Mouse (Mus musculus): ENCODE measurements at regions not wholly inside any gene's neighbourhood (a gene's known extent, or its start where the extent isn't known, plus 50 kb on each side); places are given as distances from the start of the nearest gene placed in this dataset.
"Not testable (repeated sequence)": the region's sequence is repeated elsewhere in the genome, so short reads cannot be mapped to it uniquely, and the experiment has no call there.

DNA sequence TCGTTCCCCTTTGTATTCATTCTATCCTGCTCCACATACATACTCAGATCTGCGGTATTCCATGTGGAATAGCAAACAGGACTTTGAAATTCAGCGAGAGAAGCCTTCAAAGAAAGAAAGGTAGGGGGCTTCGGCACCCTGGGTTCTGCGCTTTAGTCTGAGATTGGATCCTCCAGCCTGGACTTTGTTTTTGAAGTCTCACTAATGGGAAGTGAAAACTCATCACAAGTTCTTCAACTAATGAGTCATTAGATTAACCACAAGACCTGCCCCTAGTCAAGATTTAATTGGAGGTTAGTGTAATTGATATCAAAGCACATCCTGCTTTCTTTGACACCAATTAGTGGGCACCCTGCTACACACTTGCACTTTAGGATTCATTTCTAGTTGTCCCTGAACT, 492.5 kb upstream of the Zfp960 start:
- in situ Hi-C loops (cut with MboI; ENCODE audit: unreplicated experiment in 2 of 2), result no loop called here

DNA sequence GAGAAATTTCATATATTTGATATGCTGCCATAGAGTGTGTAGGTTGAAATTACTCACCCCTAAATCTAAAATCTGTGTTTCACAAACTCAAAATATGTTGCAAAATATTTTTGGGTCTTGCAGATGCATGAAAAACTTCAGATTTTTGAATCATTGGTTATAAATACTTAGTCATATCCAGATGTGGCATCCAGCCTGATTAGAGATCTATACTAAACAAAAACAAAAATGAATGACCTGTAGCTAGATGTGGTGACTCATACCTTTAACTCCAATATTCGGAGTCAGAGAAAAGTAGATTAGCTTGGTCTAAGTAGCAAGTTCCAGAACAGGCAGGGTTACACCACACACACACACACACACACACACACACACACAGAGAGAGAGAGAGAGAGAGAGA, 475.1 kb upstream of the Zfp960 start:
- in situ Hi-C loops (cut with MboI; ENCODE audit: unreplicated experiment in 2 of 2), result no loop called here

DNA sequence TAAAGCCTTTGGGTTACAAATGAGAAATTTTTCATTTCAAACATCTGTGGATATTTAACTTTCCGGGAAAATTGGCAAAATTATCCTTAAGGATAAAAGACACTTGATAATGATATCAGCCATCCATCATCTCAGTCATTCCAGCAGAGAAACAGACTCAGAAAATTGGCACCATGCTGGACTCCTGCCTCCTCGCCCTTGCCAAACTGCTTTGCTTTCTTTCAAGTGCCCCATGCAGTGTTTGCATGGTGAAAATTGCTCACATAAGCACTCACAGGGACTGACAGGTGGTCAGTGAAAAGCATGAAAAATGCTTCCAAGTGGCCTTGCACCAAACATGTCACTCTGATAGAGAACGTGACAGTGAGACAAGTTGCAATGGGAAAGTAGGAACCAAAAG, 464.2 kb upstream of the Zfp960 start:
- in situ Hi-C loops (cut with MboI; ENCODE audit: unreplicated experiment in 2 of 2), result no loop called here

DNA sequence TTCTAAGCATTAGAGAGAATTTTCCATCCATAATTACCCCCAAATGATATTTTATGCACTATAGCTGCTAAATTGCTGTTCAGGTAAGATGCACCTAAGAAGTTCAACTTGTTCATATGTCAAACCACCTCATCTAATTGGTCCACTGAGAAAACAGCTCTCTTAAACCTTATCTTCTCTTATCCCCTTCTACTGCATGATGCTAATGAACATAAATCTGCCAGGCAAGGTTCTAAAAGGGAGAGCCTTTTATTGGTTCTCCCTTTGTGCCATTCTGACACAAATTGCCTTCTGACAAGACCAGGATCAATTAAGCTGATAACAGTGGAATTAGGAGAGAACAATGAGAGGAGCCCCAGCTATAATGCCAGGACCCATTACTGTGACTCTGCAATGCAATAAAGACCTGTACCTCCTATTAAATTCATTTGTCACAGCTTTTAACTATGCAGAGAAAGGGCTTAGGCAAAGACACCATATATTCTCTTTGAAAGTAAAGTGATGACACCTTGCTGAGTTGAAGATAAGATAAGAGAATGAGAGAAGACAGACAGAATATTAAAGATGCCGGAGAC, 451.4 kb upstream of the Zfp960 start:
- in situ Hi-C loops (cut with MboI; ENCODE audit: unreplicated experiment in 2 of 2), result no loop called here

DNA sequence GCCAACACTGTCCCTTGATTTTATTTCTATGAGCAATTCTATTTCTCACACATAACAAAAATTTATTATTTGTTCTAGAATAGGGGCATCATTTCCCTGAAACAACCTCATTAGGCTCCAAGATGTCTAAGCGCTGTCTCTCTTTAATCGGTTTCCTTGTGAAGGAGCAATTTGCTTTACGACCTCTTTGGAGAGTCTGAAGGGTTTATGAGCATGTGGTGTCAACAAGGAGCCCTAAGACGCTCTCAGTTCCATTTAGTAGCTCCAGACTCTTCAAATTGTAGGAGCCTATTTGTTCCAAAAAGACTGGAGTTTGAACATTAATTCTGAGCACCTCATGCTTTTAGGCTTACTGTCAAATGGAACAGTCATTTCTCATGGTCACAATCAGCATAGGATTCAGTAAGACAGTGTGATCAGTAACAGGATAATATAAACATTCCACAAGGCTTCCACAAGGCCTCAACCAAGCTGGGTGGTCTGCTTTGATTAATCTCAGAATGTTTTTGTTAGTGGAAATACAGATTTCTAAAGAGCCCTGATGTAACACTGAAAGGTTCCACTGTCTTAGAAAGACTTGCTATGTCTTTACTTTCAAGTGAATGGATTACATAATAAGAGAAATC, 441.9 kb upstream of the Zfp960 start:
- in situ Hi-C loops (cut with MboI; ENCODE audit: unreplicated experiment in 2 of 2), result no loop called here

DNA sequence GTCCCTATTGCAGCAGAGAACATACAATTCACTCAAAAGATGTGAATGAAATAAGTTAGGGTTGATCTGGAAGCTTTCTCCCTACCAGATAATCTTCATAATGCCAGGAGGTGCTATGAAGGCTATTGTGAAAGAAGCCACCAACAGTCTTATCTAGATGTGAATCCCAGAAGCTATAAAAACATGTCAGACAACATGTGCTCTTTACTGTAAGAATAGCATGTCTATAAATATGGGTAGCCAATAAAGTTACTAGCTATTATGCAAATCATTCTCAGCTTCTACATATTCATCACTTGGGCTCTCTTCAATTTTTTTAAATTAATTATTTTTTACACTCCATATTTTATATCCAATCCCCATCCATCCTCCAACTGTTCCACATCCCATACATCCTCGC, 434.1 kb upstream of the Zfp960 start:
- in situ Hi-C loops (cut with MboI; ENCODE audit: unreplicated experiment in 2 of 2), result loop anchor here (25.0 kb wide), 1 partner anchor 282 kb away; no protein-coding TSS in a partner anchor

DNA sequence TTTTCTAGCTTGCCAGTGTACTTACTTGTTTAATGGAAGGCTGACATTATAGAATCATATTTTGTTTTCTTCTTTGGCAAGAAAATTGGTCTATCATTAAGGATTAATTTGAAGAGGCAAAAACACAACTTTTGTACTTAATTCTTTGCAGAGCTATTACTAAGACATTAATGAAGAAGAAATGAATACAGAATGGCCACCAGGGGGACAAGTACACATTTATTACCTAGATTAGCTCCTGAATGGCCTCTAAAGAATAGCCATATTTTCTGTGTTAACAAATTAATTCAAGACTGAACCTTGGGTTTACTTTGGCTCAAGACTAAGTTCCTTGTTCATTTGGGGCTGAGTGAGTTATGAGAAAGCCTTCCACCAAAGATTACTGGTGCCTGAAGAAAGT, 430.5 kb upstream of the Zfp960 start:
- in situ Hi-C loops (cut with MboI; ENCODE audit: unreplicated experiment in 2 of 2), result loop anchor here (25.0 kb wide), 1 partner anchor 279 kb away; no protein-coding TSS in a partner anchor

DNA sequence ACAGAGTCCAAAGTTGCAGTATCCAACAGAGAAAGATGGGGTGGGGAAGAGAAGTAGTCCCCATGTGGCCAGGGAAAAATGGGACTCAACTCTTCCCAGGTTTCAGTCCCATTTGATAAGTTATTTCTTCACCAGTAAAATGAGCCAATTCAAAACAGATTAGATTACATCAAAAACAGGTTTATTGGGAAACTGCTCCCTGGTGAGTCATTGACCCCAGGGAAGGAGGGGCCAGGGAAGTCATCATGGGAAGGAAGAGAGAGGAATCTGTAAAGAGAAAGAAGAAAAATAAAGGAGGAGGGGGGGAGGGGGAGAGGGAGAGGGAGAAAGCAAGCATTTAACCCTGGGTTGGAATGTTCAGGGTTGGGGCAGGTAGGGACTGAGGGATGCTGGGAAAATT, 426.4 kb upstream of the Zfp960 start:
- in situ Hi-C loops (cut with MboI; ENCODE audit: unreplicated experiment in 2 of 2), result loop anchor here (25.0 kb wide), 1 partner anchor 275 kb away; no protein-coding TSS in a partner anchor

DNA sequence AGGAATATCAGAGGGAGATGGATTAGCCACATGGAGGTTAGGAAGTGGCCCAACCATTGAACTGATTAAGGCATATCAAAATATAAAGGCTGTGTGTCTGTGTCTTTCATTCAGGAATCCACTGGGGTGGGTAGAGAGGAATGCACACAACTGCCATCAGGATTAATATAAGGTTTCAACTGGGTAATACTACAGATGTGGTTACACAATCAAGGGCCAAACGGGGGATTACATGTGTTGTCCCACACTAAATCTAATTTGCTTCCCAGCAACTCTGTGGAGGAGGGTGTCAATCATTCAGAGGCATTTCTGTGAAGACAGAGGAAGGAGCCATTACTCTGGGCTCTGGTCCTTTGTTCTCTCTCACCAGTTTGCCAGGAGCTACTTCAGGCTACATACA, 416.0 kb upstream of the Zfp960 start:
- in situ Hi-C loops (cut with MboI; ENCODE audit: unreplicated experiment in 2 of 2), result loop anchor here (25.0 kb wide), 1 partner anchor 264 kb away; no protein-coding TSS in a partner anchor

DNA sequence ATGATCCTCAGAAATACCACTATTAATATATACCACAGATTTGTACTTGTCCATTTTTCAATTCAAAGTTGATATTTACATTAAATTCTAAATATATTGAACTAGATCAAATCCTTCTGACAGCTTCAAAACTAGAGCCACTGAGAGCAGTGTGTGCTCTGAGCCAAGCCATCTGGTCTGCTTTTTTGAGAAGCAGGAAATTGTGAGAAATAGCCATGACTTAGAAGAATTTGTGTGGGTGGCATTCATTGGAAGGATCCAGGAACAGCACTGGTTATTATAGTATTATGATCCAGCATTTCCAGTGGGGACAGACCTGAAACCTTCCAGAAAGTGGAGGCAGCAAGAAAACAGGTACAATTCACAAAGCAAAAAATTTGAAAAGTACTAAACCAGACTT, 398.7 kb upstream of the Zfp960 start:
- in situ Hi-C loops (cut with MboI; ENCODE audit: unreplicated experiment in 2 of 2), result no loop called here

DNA sequence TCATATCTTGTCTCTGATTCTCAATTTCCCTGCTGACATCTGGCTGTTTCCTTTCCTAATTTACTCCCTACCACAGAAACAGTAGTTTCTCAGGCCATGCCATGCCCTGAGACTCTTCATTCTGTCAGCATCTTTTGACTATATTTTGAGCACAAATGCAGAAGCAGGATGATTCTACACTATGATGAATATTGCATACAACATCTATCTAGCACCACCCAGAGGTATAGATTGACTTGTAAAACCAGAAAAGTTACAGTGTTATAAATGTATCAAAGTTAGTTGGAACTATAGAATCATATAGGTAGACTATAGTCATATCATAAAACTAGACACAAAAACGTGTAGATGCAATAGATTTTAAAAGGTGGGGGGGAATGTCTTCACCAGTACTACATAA, 396.3 kb upstream of the Zfp960 start:
- in situ Hi-C loops (cut with MboI; ENCODE audit: unreplicated experiment in 2 of 2), result no loop called here

DNA sequence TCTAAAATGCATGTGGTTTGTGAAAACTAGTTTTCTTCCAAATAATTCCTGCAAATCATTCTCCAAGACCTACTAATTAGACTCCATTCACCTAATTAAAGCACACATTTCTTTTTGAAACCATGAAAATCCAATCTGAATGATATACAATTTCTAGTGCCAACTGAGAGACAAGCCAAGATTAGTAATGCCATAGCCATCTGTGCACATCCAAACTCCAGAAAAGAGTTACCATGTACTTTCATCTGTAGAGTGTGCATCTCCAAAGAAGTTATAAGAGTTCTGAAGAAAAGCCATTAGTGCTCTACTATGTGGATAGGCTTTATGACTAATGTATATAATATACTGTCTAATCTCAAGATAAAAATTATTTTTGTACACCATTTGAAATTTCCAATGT, 359.7 kb upstream of the Zfp960 start:
- in situ Hi-C loops (cut with MboI; ENCODE audit: unreplicated experiment in 2 of 2), result no loop called here

DNA sequence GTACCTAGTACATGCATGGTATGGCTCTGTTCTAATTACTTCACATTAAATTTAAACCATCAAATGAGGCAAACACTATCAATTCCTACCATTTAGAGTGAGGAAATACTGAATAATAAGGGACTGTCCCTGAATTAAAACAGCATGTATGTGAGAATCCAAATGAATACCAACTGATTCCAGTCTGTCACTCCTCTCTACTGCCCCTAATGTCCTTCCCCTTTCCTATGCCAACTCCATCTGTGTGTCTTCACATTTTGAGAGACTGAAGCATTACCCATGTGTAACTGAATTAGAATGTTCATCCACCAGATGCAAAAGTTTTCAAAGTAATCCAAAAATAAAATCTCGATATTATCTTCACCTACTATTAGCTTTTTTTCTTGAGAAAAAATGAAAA, 358.0 kb upstream of the Zfp960 start:
- in situ Hi-C loops (cut with MboI; ENCODE audit: unreplicated experiment in 2 of 2), result no loop called here

DNA sequence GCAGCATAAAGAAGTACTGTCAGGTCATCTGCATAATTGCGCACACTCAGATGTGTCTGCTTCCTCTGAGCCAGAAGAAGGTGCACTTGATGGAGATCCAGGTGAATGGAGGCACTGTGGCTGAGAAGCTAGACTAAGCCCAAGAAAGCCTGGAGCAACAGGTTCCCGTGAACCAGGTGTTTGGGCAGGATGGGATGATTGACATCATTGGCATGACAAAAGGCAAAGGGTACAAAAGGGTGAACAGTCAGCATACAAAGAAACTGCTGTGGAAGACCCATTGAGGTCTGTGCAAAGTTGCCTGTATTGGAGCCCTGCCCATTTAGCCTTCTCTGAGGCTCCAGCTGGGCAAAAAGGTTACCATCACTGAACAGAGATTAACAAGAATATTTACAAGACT, 337.0 kb upstream of the Zfp960 start:
- in situ Hi-C loops (cut with MboI; ENCODE audit: unreplicated experiment in 2 of 2), result no loop called here

DNA sequence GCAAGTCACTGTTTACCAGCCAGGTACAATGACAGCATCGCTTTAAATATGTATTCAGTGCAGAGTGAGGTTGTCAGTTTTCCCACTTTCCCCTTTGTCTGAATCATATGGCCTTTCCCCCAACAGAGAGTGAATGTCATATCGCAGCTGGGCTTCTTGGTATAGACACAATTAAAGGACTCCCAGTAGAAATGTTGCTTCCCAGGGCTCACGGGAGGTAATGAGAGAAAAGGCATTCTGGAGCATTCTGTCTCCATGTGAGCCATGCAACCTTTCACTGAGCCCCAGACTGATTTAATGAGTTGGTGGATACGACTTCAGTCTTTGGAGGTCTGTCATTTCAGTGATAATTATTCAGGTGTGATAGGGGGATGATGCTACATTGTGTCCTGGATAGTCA, 310.8 kb upstream of the Zfp960 start:
- in situ Hi-C loops (cut with MboI; ENCODE audit: unreplicated experiment in 2 of 2), result no loop called here

DNA sequence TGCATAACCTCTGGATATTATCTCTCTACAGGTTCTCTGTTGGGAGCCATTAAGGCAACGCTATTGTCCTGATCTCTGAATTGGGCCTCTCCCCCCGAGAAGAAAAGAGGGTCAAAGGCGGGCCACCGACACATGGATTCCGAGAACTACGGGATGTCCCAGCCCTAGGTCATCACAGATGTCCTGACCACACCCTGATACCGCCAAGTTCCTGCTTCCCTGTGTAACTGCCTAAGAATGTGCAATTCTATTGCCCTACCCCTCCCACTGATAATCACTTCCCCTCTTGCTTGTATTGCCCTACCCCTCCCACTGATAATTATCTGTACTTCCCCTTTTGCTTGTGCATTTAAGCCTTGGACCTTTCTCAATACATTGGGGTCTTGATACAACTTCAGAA, 293.3 kb upstream of the Zfp960 start:
- in situ Hi-C loops (cut with MboI; ENCODE audit: unreplicated experiment in 2 of 2), result not testable (repeated sequence)

DNA sequence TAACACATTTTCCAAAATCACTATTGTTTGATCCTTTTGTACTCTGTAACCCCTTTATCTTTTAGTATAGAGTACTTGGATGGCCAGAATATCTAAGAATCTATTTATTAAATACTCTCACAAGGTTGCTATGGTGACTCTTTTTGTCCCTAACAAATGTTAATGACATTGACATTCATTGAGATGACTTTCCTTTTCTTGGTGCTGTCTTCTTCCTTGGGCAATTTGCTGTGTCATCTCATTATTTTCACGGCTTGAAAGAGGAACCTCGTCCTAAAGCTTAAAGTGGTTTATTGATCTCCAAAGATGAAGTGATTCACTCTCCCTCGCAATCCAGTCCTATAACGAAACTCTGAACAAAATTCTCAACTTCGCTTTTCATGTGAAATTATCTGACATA, 265.6 kb upstream of the Zfp960 start:
- in situ Hi-C loops (cut with MboI; ENCODE audit: unreplicated experiment in 2 of 2), result no loop called here

DNA sequence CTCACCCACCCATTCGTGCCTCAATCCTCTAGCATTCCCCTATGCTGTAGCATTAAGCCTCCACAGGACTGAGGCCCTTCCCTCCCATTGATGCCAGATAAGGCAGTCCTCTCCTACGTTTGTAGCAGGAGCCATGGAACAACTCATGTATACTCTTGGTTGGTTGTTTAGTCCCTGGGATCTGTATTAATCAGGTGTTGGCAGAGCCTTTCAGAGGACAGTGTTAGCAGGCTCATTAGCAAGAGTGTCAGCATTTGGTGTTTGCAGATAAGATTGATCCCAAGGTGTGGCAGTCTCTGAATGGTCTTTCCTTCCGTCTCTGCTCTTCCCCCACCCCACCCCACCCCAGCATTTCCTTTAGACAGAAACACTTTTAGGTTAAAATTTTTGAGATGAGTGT, 258.9 kb upstream of the Zfp960 start:
- in situ Hi-C loops (cut with MboI; ENCODE audit: unreplicated experiment in 2 of 2), result no loop called here

DNA sequence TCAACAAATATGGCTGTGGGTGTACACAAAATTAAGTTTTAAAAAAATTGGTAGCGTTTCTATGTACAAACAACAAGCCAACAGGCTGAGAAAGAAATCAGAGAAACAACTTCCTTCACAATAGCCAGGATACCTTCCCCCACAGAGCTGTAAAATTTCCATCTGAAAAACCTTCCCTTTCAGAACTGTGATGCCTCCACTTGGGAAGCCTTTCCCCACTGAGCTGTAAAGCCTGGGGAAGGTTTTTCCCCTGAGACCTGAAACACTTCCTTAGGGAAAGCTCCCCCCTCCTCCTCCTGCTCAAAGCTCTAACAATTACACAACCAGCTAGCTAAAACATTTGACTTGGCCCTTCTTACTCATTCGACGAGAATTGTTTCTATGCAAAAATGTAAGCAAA, 245.5 kb upstream of the Zfp960 start:
- in situ Hi-C loops (cut with MboI; ENCODE audit: unreplicated experiment in 2 of 2), result no loop called here

DNA sequence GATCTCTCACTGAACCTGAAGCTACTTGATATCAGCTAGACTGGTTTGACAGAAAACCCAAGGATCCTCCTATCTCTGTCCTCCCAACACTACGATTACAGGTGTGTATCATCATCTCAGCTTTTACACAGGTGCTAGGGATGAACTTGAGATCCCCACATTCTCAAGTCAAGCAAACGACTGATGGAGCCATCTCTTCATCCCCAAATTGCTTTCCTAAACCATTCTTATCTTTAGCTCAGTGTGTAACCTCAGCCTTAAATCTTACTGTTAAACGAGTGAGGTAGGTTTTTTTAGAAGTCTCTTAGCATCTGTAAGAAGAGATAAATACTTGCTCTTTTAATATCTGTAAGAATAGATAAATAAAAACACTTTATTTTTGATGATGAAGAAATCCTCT, 242.2 kb upstream of the Zfp960 start:
- in situ Hi-C loops (cut with MboI; ENCODE audit: unreplicated experiment in 2 of 2), result no loop called here

DNA sequence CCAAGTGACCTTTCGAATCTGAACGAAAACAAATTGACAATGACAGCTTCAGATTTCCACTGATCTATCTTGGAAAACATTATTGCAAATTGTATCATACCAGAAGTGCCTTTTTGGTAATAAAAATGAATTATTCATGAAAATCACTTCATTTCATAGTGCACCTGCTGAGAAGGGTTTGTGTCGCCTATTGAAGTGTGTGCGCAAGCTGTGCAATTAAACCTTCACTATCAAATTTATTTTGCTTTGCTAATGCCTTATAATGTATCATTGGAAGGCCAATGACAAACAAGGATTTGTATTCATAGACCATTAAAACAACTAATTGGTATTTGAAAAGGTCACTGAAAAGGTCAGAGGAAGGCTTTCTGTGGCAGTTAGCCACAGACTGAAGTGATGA, 224.8 kb upstream of the Zfp960 start:
- in situ Hi-C loops (cut with MboI; ENCODE audit: unreplicated experiment in 2 of 2), result loop anchor here in 1 of 2 experiments (10.0 kb wide), 1 partner anchor 86 kb away; no protein-coding TSS in a partner anchor

DNA sequence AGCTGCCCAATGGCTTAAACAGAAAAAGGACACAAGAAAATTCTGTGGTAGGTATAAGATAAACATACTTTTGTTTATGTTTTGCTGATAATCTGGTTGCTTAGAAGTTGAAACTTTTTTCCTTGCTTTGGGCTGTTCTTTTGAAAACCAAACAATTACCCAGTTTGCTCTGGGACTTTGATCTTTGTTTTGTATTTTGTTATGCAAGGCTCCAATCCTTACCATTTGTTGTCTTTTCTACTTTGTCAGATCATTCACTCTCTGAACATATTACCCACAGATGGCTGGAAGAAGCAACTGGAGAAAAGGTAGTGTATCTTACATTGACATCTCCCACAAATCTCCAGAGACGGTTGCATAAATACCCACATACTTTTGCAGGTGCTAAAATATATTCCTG, 203.1 kb upstream of the Zfp960 start:
- in situ Hi-C loops (cut with MboI; ENCODE audit: unreplicated experiment in 2 of 2), result loop anchor here (10.0 to 25.0 kb wide), 4 partner anchors 727 to 1323 kb away; partner anchors contain the start of genes Pdcd2 (in 1 of the 2) and Prdm9 (in 1 of the 2)
